Mouse (Mus musculus): ENCODE data around the gene Olfr1040. TPM values are rescaled to one million over a fixed set of nuclear protein-coding genes. Genes with fewer than 3 reads are reported as not detected.
"Not testable (repeated sequence)": the region's sequence is repeated elsewhere in the genome, so short reads cannot be mapped to it uniquely, and the experiment has no call there.

The Olfr1040 gene
- not detected in 2 replicates for polyA plus RNA-seq (2014; fragmentation: Nextera tagmentation; extraction: Ambion mirVana)

- no peaks in the 10 kb centered on the region for H3K36me3 ChIP-seq (ENCODE audit: control insufficient read depth, insufficient read depth, low read length)
Measured at GRCm38 (mm10) chr2:86146632-86147031, at the start of gene Olfr1040. Gene Olfr1040, minus strand, starts transcription at chr2:86146732.

DNA sequence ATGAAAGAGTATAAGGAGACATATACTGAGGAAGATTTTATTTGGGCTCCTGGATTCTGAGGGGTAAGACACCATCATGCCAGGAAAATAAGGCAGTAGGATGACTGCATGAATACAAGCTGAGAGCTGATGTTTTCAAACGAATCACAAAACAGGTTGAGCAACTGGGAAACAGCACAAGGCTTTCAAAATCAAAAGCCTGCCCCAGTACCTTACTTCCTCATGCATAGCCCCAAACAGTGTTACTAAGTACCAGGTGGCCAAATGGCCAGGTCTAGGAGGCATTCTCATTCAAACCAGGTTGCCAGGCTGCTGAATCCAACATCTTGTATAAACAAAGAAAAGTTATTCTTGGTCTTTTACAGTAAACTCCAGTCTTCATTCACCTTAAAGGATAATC, 49.3 kb upstream of the Olfr1040 start:
- no peak overlapping the region for H3K4me3 ChIP-seq (ENCODE audit: low read depth, low read length)
- WGBS: 67% methylated on average over 1 of the region's 1 CpGs
- DNase-seq (ENCODE audit: low spot score) (no peak), ATAC-seq (ENCODE audit: insufficient number of reproducible peaks, low FRiP score, low TSS enrichment, low read depth) (no peak)
- H3K27ac ChIP-seq (replicated peaks; ENCODE audit: low read depth, low read length): no peak overlapping the region
- no peak overlapping the region for H3K9ac ChIP-seq (ENCODE audit: low read length)
- H3K27me3 ChIP-seq (ENCODE audit: control insufficient read depth, insufficient read depth, low read length): no peaks in the 10 kb centered on the region
- H3K9me3 ChIP-seq (ENCODE audit: control insufficient read depth, low read length): no peaks in the 10 kb centered on the region
- H3K4me1 ChIP-seq (ENCODE audit: control insufficient read depth, insufficient read depth, low read length): no peaks in the 10 kb centered on the region
- H3K36me3 ChIP-seq (ENCODE audit: control insufficient read depth, insufficient read depth, low read length): no peaks in the 10 kb centered on the region
- H3K4me2 ChIP-seq (ENCODE audit: low read depth, severe bottlenecking): no peak overlapping the region

More at GRCm38 (mm10) chr2:86146632-86147031, at the start of gene Olfr1040:
- Histone ChIP-seq H3K4me2 (ENCODE audit: low read depth, severe bottlenecking) (no peak within 1 kb of the TSS), H3K9me3 (ENCODE audit: control insufficient read depth, low read length) (no peaks in the 10 kb centered on the region), H3K4me3 (ENCODE audit: low read depth, low read length) (no peak within 1 kb of the TSS), H3K4me1 (ENCODE audit: control insufficient read depth, insufficient read depth, low read length) (no peaks in the 10 kb centered on the region), H3K27me3 (ENCODE audit: control insufficient read depth, insufficient read depth, low read length) (no peaks in the 10 kb centered on the region), H3K9ac (ENCODE audit: low read length) (no peak within 1 kb of the TSS), H3K27ac (replicated peaks; ENCODE audit: low read depth, low read length) (no peak within 1 kb of the TSS)
- no peak for DNase-seq (ENCODE audit: low spot score)
- 88% methylated on average over 1 of the region's 1 CpGs for WGBS
- no peak for ATAC-seq (ENCODE audit: insufficient number of reproducible peaks, low FRiP score, low TSS enrichment, low read depth)

DNA sequence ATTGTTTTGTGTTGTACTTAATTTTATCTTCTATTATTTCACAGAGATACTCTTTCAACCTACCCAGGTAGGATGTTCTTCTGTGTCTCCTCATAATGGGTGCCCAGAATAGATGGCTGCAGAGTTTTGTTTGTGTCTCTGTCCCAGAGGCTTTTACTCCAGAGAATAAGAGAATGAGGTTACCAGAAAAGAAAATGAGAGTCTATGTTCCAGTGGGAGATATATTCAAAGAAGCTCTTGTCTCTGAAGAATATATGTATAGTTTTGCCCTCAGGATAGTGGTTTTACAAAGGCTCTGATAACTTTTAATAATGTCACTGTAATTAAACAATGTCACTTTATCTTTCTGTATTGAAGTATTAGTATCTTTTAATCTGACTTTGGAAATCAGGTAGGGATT, 39.1 kb upstream of the Olfr1040 start, which contains the start of gene Olfr52:
Gene Olfr52, minus strand, starts transcription at position 101 of the 400 bp plus-strand sequence.
- no peak within 1 kb of the TSS for H3K9ac ChIP-seq (ENCODE audit: low read length)
- H3K36me3 ChIP-seq (ENCODE audit: control insufficient read depth, insufficient read depth, low read length): no peaks in the 10 kb centered on the region
- H3K27ac ChIP-seq (replicated peaks; ENCODE audit: low read depth, low read length): no peak within 1 kb of the TSS
- no peak within 1 kb of the TSS for H3K4me2 ChIP-seq (ENCODE audit: low read depth, severe bottlenecking)
- no peak within 1 kb of the TSS for H3K4me3 ChIP-seq (ENCODE audit: low read depth, low read length)
- no peak for ATAC-seq (ENCODE audit: insufficient number of reproducible peaks, low FRiP score, low TSS enrichment, low read depth)
- no peaks in the 10 kb centered on the region for H3K4me1 ChIP-seq (ENCODE audit: control insufficient read depth, insufficient read depth, low read length)
- no peak for DNase-seq (ENCODE audit: low spot score)
- H3K27me3 ChIP-seq (ENCODE audit: control insufficient read depth, insufficient read depth, low read length): no peaks in the 10 kb centered on the region
- no peaks in the 10 kb centered on the region for H3K9me3 ChIP-seq (ENCODE audit: control insufficient read depth, low read length)

DNA sequence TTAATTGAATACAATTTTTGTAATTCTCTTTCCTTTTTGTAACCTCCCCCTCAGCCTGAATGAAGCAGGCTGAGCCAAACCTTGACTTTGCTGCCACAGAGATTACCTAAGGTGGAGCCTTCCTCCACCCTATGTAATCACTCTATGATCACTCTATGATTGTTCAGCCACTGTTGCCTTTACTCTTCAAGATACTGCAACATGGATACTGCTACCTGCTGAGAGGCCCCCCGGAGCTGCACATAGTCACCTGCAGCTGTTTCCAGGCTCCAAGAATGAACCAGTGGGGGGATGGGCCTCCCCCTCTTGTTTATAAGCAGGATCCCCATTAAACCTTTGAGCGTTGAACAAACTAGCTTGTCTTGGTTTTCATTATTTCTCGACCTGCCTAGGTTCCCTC, 33.4 kb upstream of the Olfr1040 start:
- no peaks in the 10 kb centered on the region for H3K9me3 ChIP-seq (ENCODE audit: control insufficient read depth, low read length)
- no peaks in the 10 kb centered on the region for H3K4me1 ChIP-seq (ENCODE audit: control insufficient read depth, insufficient read depth, low read length)
- no peak overlapping the region for H3K4me3 ChIP-seq (ENCODE audit: low read depth, low read length)
- ATAC-seq (ENCODE audit: insufficient number of reproducible peaks, low FRiP score, low TSS enrichment, low read depth) (no peak), DNase-seq (ENCODE audit: low spot score) (no peak)
- no peak overlapping the region for H3K4me2 ChIP-seq (ENCODE audit: low read depth, severe bottlenecking)
- H3K36me3 ChIP-seq (ENCODE audit: control insufficient read depth, insufficient read depth, low read length): no peaks in the 10 kb centered on the region
- H3K27me3 ChIP-seq (ENCODE audit: control insufficient read depth, insufficient read depth, low read length): no peaks in the 10 kb centered on the region
- WGBS: 84% methylated on average over 3 of the region's 3 CpGs
- H3K9ac ChIP-seq (ENCODE audit: low read length): no peak overlapping the region
- H3K27ac ChIP-seq (replicated peaks; ENCODE audit: low read depth, low read length): no peak overlapping the region

DNA sequence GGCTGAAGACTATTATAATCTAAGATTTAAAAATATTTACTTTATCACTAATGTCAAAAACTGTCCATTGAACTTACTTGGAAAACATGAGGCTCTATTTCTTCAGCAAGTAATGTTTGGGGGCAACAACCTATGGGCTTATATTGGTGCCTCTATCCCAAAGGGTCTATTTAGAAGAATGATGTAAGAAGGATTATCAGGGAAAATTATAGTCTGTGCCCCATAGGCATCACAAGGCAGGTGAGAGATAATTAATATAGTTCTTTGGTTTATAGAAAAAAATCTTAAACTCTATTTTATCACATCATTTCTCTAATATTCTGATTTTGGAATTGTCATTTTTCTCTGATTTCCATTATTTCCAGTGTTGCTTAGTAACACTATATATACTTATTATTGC, 31.2 kb upstream of the Olfr1040 start, which contains the start of gene Olfr1044:
Gene Olfr1044, minus strand, starts transcription at position 101 of the 400 bp plus-strand sequence.
- ATAC-seq (ENCODE audit: insufficient number of reproducible peaks, low FRiP score, low TSS enrichment, low read depth) (no peak), DNase-seq (ENCODE audit: low spot score) (no peak)
- no peak within 1 kb of the TSS for H3K4me2 ChIP-seq (ENCODE audit: low read depth, severe bottlenecking)
- H3K9me3 ChIP-seq (ENCODE audit: control insufficient read depth, low read length): no peaks in the 10 kb centered on the region
- no peaks in the 10 kb centered on the region for H3K36me3 ChIP-seq (ENCODE audit: control insufficient read depth, insufficient read depth, low read length)
- no peaks in the 10 kb centered on the region for H3K4me1 ChIP-seq (ENCODE audit: control insufficient read depth, insufficient read depth, low read length)
- no peak within 1 kb of the TSS for H3K27ac ChIP-seq (replicated peaks; ENCODE audit: low read depth, low read length)
- H3K27me3 ChIP-seq (ENCODE audit: control insufficient read depth, insufficient read depth, low read length): no peaks in the 10 kb centered on the region
- no peak within 1 kb of the TSS for H3K9ac ChIP-seq (ENCODE audit: low read length)
- H3K4me3 ChIP-seq (ENCODE audit: low read depth, low read length): no peak within 1 kb of the TSS

DNA sequence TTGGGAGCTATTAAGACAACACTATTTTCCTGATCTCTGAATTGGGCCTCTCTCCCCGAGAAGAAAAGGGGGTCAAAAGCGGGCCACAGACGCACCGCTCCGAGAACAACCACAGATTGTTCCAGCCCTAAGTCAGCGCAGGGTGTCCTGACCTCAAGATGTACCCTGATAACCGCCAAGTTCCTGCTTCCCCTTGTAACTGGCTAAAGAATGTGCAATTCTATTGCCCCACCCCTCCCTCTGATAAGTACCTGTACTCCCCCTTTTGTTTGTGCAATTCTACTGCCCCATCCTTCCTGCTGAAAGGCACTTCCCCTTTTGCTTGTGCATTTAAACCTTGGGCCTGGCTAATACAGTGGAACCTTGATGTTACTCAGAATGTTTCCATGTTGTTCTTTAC, 28.9 kb upstream of the Olfr1040 start:
- H3K4me1 ChIP-seq (ENCODE audit: control insufficient read depth, insufficient read depth, low read length); H3K9me3 ChIP-seq (ENCODE audit: control insufficient read depth, low read length); DNase-seq (ENCODE audit: low spot score); H3K4me3 ChIP-seq (ENCODE audit: low read depth, low read length); H3K27me3 ChIP-seq (ENCODE audit: control insufficient read depth, insufficient read depth, low read length); ATAC-seq (ENCODE audit: insufficient number of reproducible peaks, low FRiP score, low TSS enrichment, low read depth); H3K9ac ChIP-seq (ENCODE audit: low read length); H3K36me3 ChIP-seq (ENCODE audit: control insufficient read depth, insufficient read depth, low read length); H3K4me2 ChIP-seq (ENCODE audit: low read depth, severe bottlenecking); H3K27ac ChIP-seq (replicated peaks; ENCODE audit: low read depth, low read length): not testable (repeated sequence)
- 88% methylated on average over 7 of the region's 7 CpGs for WGBS

GRCm38 (mm10) chr2:86167422-86167821, 20.9 kb upstream of the Olfr1040 start, which contains the start of gene Olfr1043:
Gene Olfr1043, minus strand, starts transcription at chr2:86167522.
- no peak for ATAC-seq (ENCODE audit: insufficient number of reproducible peaks, low FRiP score, low TSS enrichment, low read depth)
- Histone ChIP-seq H3K27ac (replicated peaks; ENCODE audit: low read depth, low read length) (no peak within 1 kb of the TSS), H3K9ac (ENCODE audit: low read length) (no peak within 1 kb of the TSS), H3K4me3 (ENCODE audit: low read depth, low read length) (no peak within 1 kb of the TSS), H3K36me3 (ENCODE audit: control insufficient read depth, insufficient read depth, low read length) (no peaks in the 10 kb centered on the region), H3K4me1 (ENCODE audit: control insufficient read depth, insufficient read depth, low read length) (no peaks in the 10 kb centered on the region), H3K27me3 (ENCODE audit: control insufficient read depth, insufficient read depth, low read length) (no peaks in the 10 kb centered on the region), H3K4me2 (ENCODE audit: low read depth, severe bottlenecking) (no peak within 1 kb of the TSS), H3K9me3 (ENCODE audit: control insufficient read depth, low read length) (no peaks in the 10 kb centered on the region)
- WGBS: 93% methylated on average over 2 of the region's 2 CpGs
- DNase-seq (ENCODE audit: low spot score): no peak

DNA sequence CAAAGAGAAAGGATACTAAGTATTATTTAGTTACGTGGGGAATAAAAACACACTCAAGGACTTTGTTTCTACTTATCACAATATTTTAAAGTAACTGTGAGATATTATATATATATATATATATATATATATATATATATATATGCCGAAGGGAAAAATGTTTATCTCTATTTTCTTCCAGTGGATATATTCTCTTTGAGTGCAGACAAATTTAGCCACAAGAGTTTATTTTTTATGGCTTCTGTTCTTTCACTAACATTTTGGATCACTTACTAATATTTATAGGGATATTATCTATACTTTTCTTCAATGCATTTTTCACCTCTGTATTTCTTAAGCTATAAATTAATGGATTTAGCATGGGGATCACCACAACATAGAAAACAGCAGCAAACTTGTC, 15.2 kb upstream of the Olfr1040 start, which contains the start of gene Olfr1042:
Gene Olfr1042, minus strand, starts transcription at position 101 of the 400 bp plus-strand sequence.
- H3K9me3 ChIP-seq (ENCODE audit: control insufficient read depth, low read length): no peaks in the 10 kb centered on the region
- H3K27ac ChIP-seq (replicated peaks; ENCODE audit: low read depth, low read length): no peak within 1 kb of the TSS
- no peaks in the 10 kb centered on the region for H3K36me3 ChIP-seq (ENCODE audit: control insufficient read depth, insufficient read depth, low read length)
- H3K9ac ChIP-seq (ENCODE audit: low read length): no peak within 1 kb of the TSS
- DNase-seq (ENCODE audit: low spot score): no peak
- no peaks in the 10 kb centered on the region for H3K4me1 ChIP-seq (ENCODE audit: control insufficient read depth, insufficient read depth, low read length)
- no peak for ATAC-seq (ENCODE audit: insufficient number of reproducible peaks, low FRiP score, low TSS enrichment, low read depth)
- 85% methylated on average over 2 of the region's 2 CpGs for WGBS
- H3K27me3 ChIP-seq (ENCODE audit: control insufficient read depth, insufficient read depth, low read length): no peaks in the 10 kb centered on the region
- H3K4me3 ChIP-seq (ENCODE audit: low read depth, low read length): no peak within 1 kb of the TSS
- no peak within 1 kb of the TSS for H3K4me2 ChIP-seq (ENCODE audit: low read depth, severe bottlenecking)

GRCm38 (mm10) chr2:86135828-86136227, 10.7 kb downstream of the Olfr1040 start, which contains the start of gene Olfr1039:
Gene Olfr1039, minus strand, starts transcription at chr2:86135928.
- Histone ChIP-seq H3K4me2 (ENCODE audit: low read depth, severe bottlenecking) (no peak within 1 kb of the TSS), H3K27me3 (ENCODE audit: control insufficient read depth, insufficient read depth, low read length) (no peaks in the 10 kb centered on the region), H3K9ac (ENCODE audit: low read length) (no peak within 1 kb of the TSS), H3K27ac (replicated peaks; ENCODE audit: low read depth, low read length) (no peak within 1 kb of the TSS), H3K4me3 (ENCODE audit: low read depth, low read length) (no peak within 1 kb of the TSS), H3K36me3 (ENCODE audit: control insufficient read depth, insufficient read depth, low read length) (no peaks in the 10 kb centered on the region), H3K9me3 (ENCODE audit: control insufficient read depth, low read length) (no peaks in the 10 kb centered on the region), H3K4me1 (ENCODE audit: control insufficient read depth, insufficient read depth, low read length) (no peaks in the 10 kb centered on the region)
- no peak for DNase-seq (ENCODE audit: low spot score)
- no peak for ATAC-seq (ENCODE audit: insufficient number of reproducible peaks, low FRiP score, low TSS enrichment, low read depth)
- 98% methylated on average over 1 of the region's 1 CpGs for WGBS
